Mouse (Mus musculus): ENCODE measurements at regions not wholly inside any gene's neighbourhood (a gene's known extent, or its start where the extent isn't known, plus 50 kb on each side); places are given as distances from the start of the nearest gene placed in this dataset.

- Histone ChIP-seq H3K27ac (ENCODE audit: low read depth, low read length) (no peak overlapping the region), H3K4me3 (ENCODE audit: low read depth, low read length) (no peak overlapping the region), H3K9me3 (ENCODE audit: control insufficient read depth, low read length) (no peaks in the 10 kb centered on the region), H3K4me2 (ENCODE audit: low read depth) (no peak overlapping the region), H3K36me3 (ENCODE audit: control insufficient read depth, insufficient read depth, low read length) (no peaks in the 10 kb centered on the region), H3K27me3 (ENCODE audit: control insufficient read depth, insufficient read depth, low read length) (no peaks in the 10 kb centered on the region), H3K9ac (ENCODE audit: low read length) (no peak overlapping the region), H3K4me1 (ENCODE audit: control insufficient read depth, insufficient read depth, low read length) (no peaks in the 10 kb centered on the region)
- ATAC-seq (ENCODE audit: insufficient read depth, low FRiP score, low TSS enrichment), result no peak
- no peak for DNase-seq (ENCODE audit: low spot score)
Observed at GRCm38 (mm10) chr3:18634855-18635254, 686.6 kb downstream of the Cypt12 start.

- no peak overlapping the region for H3K27ac ChIP-seq (ENCODE audit: low read depth, low read length)
- no peaks in the 10 kb centered on the region for H3K36me3 ChIP-seq (ENCODE audit: control insufficient read depth, insufficient read depth, low read length)
- H3K9ac ChIP-seq (ENCODE audit: low read length), result no peak overlapping the region
- H3K4me1 ChIP-seq (ENCODE audit: control insufficient read depth, insufficient read depth, low read length), result no peaks in the 10 kb centered on the region
- H3K27me3 ChIP-seq (ENCODE audit: control insufficient read depth, insufficient read depth, low read length), result no peaks in the 10 kb centered on the region
- H3K9me3 ChIP-seq (ENCODE audit: control insufficient read depth, low read length), result no peaks in the 10 kb centered on the region
- H3K4me2 ChIP-seq (ENCODE audit: low read depth), result no peak overlapping the region
- ATAC-seq (ENCODE audit: insufficient read depth, low FRiP score, low TSS enrichment) (no peak), DNase-seq (ENCODE audit: low spot score) (no peak)
- H3K4me3 ChIP-seq (ENCODE audit: low read depth, low read length), result no peak overlapping the region
Observed at GRCm38 (mm10) chr3:18637553-18637952, 689.3 kb downstream of the Cypt12 start.

- Histone ChIP-seq H3K36me3 (ENCODE audit: control insufficient read depth, insufficient read depth, low read length) (no peaks in the 10 kb centered on the region), H3K4me2 (ENCODE audit: low read depth) (no peak overlapping the region), H3K9me3 (ENCODE audit: control insufficient read depth, low read length) (no peaks in the 10 kb centered on the region), H3K4me3 (ENCODE audit: low read depth, low read length) (no peak overlapping the region), H3K9ac (ENCODE audit: low read length) (no peak overlapping the region), H3K27ac (ENCODE audit: low read depth, low read length) (no peak overlapping the region), H3K4me1 (ENCODE audit: control insufficient read depth, insufficient read depth, low read length) (no peaks in the 10 kb centered on the region), H3K27me3 (ENCODE audit: control insufficient read depth, insufficient read depth, low read length) (no peaks in the 10 kb centered on the region)
- no peak for ATAC-seq (ENCODE audit: insufficient read depth, low FRiP score, low TSS enrichment)
- WGBS, result 81% methylated on average over 5 of the region's 5 CpGs
- DNase-seq (ENCODE audit: low spot score), result no peak
Observed at GRCm38 (mm10) chr3:18640286-18640685, 692.1 kb downstream of the Cypt12 start.

- no peaks in the 10 kb centered on the region for H3K9me3 ChIP-seq (ENCODE audit: control insufficient read depth, low read length)
- H3K4me2 ChIP-seq (ENCODE audit: low read depth), result no peak overlapping the region
- ATAC-seq (ENCODE audit: insufficient read depth, low FRiP score, low TSS enrichment) (no peak), DNase-seq (ENCODE audit: low spot score) (no peak)
- no peaks in the 10 kb centered on the region for H3K36me3 ChIP-seq (ENCODE audit: control insufficient read depth, insufficient read depth, low read length)
- 76% methylated on average over 1 of the region's 1 CpGs for WGBS
- no peak overlapping the region for H3K4me3 ChIP-seq (ENCODE audit: low read depth, low read length)
- H3K4me1 ChIP-seq (ENCODE audit: control insufficient read depth, insufficient read depth, low read length), result no peaks in the 10 kb centered on the region
- no peaks in the 10 kb centered on the region for H3K27me3 ChIP-seq (ENCODE audit: control insufficient read depth, insufficient read depth, low read length)
- no peak overlapping the region for H3K9ac ChIP-seq (ENCODE audit: low read length)
- no peak overlapping the region for H3K27ac ChIP-seq (ENCODE audit: low read depth, low read length)
Observed at GRCm38 (mm10) chr3:18641688-18642087, 693.5 kb downstream of the Cypt12 start.

- H3K9me3 ChIP-seq (ENCODE audit: control insufficient read depth, low read length), result no peaks in the 10 kb centered on the region
- H3K36me3 ChIP-seq (ENCODE audit: control insufficient read depth, insufficient read depth, low read length), result no peaks in the 10 kb centered on the region
- whole genome bisulfite sequencing, result 74% methylated on average over 4 of the region's 4 CpGs
- H3K27me3 ChIP-seq (ENCODE audit: control insufficient read depth, insufficient read depth, low read length), result no peaks in the 10 kb centered on the region
- no peak overlapping the region for H3K4me2 ChIP-seq (ENCODE audit: low read depth)
- H3K4me1 ChIP-seq (ENCODE audit: control insufficient read depth, insufficient read depth, low read length), result no peaks in the 10 kb centered on the region
- no peak overlapping the region for H3K27ac ChIP-seq (ENCODE audit: low read depth, low read length)
- ATAC-seq (ENCODE audit: insufficient read depth, low FRiP score, low TSS enrichment), result no peak
- H3K9ac ChIP-seq (ENCODE audit: low read length), result no peak overlapping the region
- H3K4me3 ChIP-seq (ENCODE audit: low read depth, low read length), result no peak overlapping the region
- no peak for DNase-seq (ENCODE audit: low spot score)
Observed at GRCm38 (mm10) chr3:18643408-18644035, 695.3 kb downstream of the Cypt12 start.

- Histone ChIP-seq H3K27me3 (ENCODE audit: control insufficient read depth, insufficient read depth, low read length) (no peaks in the 10 kb centered on the region), H3K36me3 (ENCODE audit: control insufficient read depth, insufficient read depth, low read length) (no peaks in the 10 kb centered on the region), H3K9me3 (ENCODE audit: control insufficient read depth, low read length) (no peaks in the 10 kb centered on the region), H3K4me2 (ENCODE audit: low read depth) (no peak overlapping the region), H3K9ac (ENCODE audit: low read length) (no peak overlapping the region), H3K27ac (ENCODE audit: low read depth, low read length) (no peak overlapping the region), H3K4me1 (ENCODE audit: control insufficient read depth, insufficient read depth, low read length) (no peaks in the 10 kb centered on the region), H3K4me3 (ENCODE audit: low read depth, low read length) (no peak overlapping the region)
- WGBS, result 68% methylated on average over 7 of the region's 7 CpGs
- ATAC-seq (ENCODE audit: insufficient read depth, low FRiP score, low TSS enrichment), result no peak
- no peak for DNase-seq (ENCODE audit: low spot score)
Observed at GRCm38 (mm10) chr3:18645481-18645880, 697.3 kb downstream of the Cypt12 start.

DNA sequence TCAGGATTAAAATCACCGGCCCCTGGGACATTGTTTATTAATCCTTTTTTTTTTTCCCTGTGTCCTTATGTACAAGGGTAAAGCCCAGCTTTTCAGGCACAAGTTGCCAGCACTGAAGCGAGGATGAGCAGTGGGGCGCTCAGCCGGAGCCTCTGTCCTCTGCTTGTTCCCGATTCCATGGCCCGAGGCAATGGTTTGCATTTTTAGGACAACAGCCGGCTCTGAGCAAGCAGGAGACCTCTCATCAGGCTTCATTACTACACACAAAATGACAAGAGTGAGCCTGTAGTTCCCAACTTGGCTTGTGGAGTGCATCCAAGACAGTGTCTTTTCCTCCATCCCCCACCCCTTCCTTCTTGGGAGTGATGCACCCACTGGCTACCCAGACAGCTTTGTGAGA lies 697.7 kb downstream of the Cypt12 start:
- no peak overlapping the region for H3K4me2 ChIP-seq (ENCODE audit: low read depth)
- no peaks in the 10 kb centered on the region for H3K4me1 ChIP-seq (ENCODE audit: control insufficient read depth, insufficient read depth, low read length)
- WGBS, result 82% methylated on average over 7 of the region's 7 CpGs
- no peak for ATAC-seq (ENCODE audit: insufficient read depth, low FRiP score, low TSS enrichment)
- no peak overlapping the region for H3K4me3 ChIP-seq (ENCODE audit: low read depth, low read length)
- no peaks in the 10 kb centered on the region for H3K9me3 ChIP-seq (ENCODE audit: control insufficient read depth, low read length)
- no peaks in the 10 kb centered on the region for H3K36me3 ChIP-seq (ENCODE audit: control insufficient read depth, insufficient read depth, low read length)
- no peak for DNase-seq (ENCODE audit: low spot score)
- no peak overlapping the region for H3K9ac ChIP-seq (ENCODE audit: low read length)
- H3K27me3 ChIP-seq (ENCODE audit: control insufficient read depth, insufficient read depth, low read length), result no peaks in the 10 kb centered on the region
- H3K27ac ChIP-seq (ENCODE audit: low read depth, low read length), result no peak overlapping the region

GRCm38 (mm10) chr3:18653557-18653956 lies 705.3 kb downstream of the Cypt12 start:
- 96% methylated on average over 1 of the region's 1 CpGs for WGBS
- no peak for ATAC-seq (ENCODE audit: insufficient read depth, low FRiP score, low TSS enrichment)
- no peaks in the 10 kb centered on the region for H3K4me1 ChIP-seq (ENCODE audit: control insufficient read depth, insufficient read depth, low read length)

DNA sequence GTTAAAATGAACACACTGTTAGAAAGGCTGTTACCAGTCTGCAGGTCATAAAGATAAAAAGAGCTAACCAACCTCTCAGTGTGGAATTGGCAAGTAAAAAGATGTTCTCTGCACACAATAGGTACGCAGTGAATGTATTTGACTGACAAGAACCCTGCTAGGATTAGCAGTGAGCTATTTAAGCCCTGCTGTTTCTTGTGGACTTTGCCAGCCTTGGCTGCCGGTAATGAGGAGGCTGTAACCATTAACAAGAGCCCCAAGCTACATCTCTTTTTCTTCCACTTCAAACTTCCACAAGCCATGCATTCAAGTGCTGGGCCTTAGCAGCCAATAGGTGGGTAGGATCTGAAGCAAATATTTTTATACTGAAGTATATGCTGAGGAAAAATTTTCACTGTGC lies 717.5 kb downstream of the Cypt12 start:
- Histone ChIP-seq H3K4me3 (ENCODE audit: low read depth, low read length) (no peak overlapping the region), H3K9me3 (ENCODE audit: control insufficient read depth, low read length) (no peaks in the 10 kb centered on the region), H3K27ac (ENCODE audit: low read depth, low read length) (no peak overlapping the region), H3K9ac (ENCODE audit: low read length) (no peak overlapping the region), H3K36me3 (ENCODE audit: control insufficient read depth, insufficient read depth, low read length) (no peaks in the 10 kb centered on the region), H3K4me2 (ENCODE audit: low read depth) (no peak overlapping the region), H3K4me1 (ENCODE audit: control insufficient read depth, insufficient read depth, low read length) (no peaks in the 10 kb centered on the region), H3K27me3 (ENCODE audit: control insufficient read depth, insufficient read depth, low read length) (no peaks in the 10 kb centered on the region)
- WGBS, result 20% methylated on average over 2 of the region's 2 CpGs
- no peak for DNase-seq (ENCODE audit: low spot score)
- no peak for ATAC-seq (ENCODE audit: insufficient read depth, low FRiP score, low TSS enrichment)

More at GRCm38 (mm10) chr3:18653557-18653956, 705.3 kb downstream of the Cypt12 start:
- H3K27ac ChIP-seq (ENCODE audit: low read depth, low read length), result no peak overlapping the region
- no peak overlapping the region for H3K9ac ChIP-seq (ENCODE audit: low read length)
- no peak for DNase-seq (ENCODE audit: low spot score)
- no peaks in the 10 kb centered on the region for H3K36me3 ChIP-seq (ENCODE audit: control insufficient read depth, insufficient read depth, low read length)
- H3K9me3 ChIP-seq (ENCODE audit: control insufficient read depth, low read length), result no peaks in the 10 kb centered on the region
- no peaks in the 10 kb centered on the region for H3K27me3 ChIP-seq (ENCODE audit: control insufficient read depth, insufficient read depth, low read length)
- H3K4me2 ChIP-seq (ENCODE audit: low read depth), result no peak overlapping the region
- no peak overlapping the region for H3K4me3 ChIP-seq (ENCODE audit: low read depth, low read length)

All from neural tube, embryonic 11.5 days (tissue).